Mouse (Mus musculus): ENCODE data around the gene Gm49361. TPM values are rescaled to one million over a fixed set of nuclear protein-coding genes. Genes with fewer than 3 reads are reported as not detected.

Gm49361 gene
- polyA plus RNA-seq, 1 experiment from 2014 or later: not detected

DNA sequence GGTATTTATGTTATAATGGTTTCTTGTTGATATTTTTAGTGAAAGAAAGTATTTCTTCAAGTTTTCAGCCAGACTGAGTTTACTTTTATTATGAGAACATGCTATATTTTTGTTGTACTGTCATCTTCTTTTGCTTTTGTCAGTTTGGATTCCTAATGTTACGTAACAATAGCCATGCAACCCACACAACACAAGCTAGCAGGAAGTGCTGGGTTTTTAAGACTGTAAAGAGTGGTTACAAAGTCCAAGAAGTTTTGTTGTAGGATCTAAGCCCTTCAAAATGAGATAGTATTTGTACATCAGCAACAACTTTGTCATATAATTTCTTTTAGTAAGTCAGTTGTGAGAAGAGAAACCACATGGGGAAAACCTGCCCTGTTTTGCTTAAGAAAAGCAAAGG is 128.2 kb downstream of the Gm49361 start:
- Histone ChIP-seq H3K4me1 (peaks cover 14% of the 10 kb centered on the region), H3K36me3 (peaks cover 9% of the 10 kb centered on the region), H3K27ac (replicated peaks) (no peak overlapping the region), H3K4me2 (no peak overlapping the region), H3K4me3 (no peak overlapping the region), H3K9ac (no peak overlapping the region), H3K27me3 (replicated peaks) (no peaks in the 10 kb centered on the region), H3K9me3 (no peaks in the 10 kb centered on the region)
- no peak for ATAC-seq (ENCODE audit: extremely low read depth, insufficient number of reproducible peaks, low FRiP score, low TSS enrichment)
- WGBS: 98% methylated on average over 1 of the region's 1 CpGs

DNA sequence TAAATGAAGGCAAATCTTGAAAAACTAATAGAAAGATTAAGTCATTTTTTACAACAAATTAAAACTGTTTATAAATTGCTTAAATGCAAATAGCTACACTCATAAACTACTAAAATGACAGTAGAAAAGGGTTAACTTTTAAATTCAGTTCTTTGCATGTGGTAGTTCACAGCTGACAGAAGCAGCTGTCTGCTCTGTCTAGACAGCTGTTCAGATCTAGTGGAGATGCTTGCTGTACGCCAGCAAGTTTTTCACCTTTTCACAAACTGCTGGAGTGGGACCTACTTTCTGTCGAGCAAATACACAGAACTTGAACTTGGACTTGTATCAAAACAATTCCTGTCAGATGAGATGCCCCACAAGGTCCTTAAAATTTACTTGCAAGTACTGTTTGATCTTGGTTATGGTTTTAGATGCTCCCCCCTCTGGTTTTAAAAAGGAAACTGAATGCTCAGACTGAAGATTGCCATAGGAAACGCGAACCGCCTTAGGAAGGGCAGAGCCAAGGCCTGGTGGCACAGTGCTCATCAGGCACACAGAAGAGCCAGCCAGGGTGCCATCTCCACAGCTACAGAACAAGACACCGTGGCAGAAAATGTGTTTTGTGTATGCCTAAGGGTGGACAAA is 129.5 kb downstream of the Gm49361 start:
- H3K4me2 ChIP-seq: no peak overlapping the region
- H3K4me3 ChIP-seq: no peak overlapping the region
- 81% methylated on average over 6 of the region's 6 CpGs for WGBS
- no peaks in the 10 kb centered on the region for H3K27me3 ChIP-seq (replicated peaks)
- H3K9me3 ChIP-seq: no peaks in the 10 kb centered on the region
- peaks cover 9% of the 10 kb centered on the region for H3K36me3 ChIP-seq
- H3K27ac ChIP-seq (replicated peaks): no peak overlapping the region
- H3K9ac ChIP-seq: no peak overlapping the region
- no peak for ATAC-seq (ENCODE audit: extremely low read depth, insufficient number of reproducible peaks, low FRiP score, low TSS enrichment)
- peaks cover 14% of the 10 kb centered on the region for H3K4me1 ChIP-seq

DNA sequence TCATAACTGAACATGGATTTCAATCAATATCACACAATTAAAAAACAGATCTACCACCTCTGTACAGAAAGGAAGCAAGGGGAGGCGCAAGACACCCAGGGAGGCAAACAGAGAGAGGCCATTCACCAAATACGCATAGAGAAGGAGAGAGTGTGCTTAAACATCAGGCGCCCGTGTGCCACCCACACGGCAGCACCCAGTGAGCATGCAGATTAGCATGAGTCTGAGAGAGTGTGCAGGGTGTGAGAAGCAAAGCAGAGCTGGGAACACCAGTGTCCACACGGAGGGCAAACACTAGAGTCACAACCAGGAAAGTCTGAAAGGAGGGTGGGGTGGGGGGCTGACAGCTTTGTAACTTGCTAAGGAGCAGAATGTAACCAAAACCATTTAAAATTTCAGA is 130.1 kb downstream of the Gm49361 start:
- Histone ChIP-seq H3K9me3 (no peaks in the 10 kb centered on the region), H3K4me3 (no peak overlapping the region), H3K9ac (no peak overlapping the region), H3K27me3 (replicated peaks) (no peaks in the 10 kb centered on the region), H3K36me3 (peaks cover 9% of the 10 kb centered on the region), H3K27ac (replicated peaks) (no peak overlapping the region), H3K4me2 (no peak overlapping the region), H3K4me1 (peaks cover 17% of the 10 kb centered on the region)
- WGBS: 85% methylated on average over 6 of the region's 6 CpGs
- no peak for ATAC-seq (ENCODE audit: extremely low read depth, insufficient number of reproducible peaks, low FRiP score, low TSS enrichment)

DNA sequence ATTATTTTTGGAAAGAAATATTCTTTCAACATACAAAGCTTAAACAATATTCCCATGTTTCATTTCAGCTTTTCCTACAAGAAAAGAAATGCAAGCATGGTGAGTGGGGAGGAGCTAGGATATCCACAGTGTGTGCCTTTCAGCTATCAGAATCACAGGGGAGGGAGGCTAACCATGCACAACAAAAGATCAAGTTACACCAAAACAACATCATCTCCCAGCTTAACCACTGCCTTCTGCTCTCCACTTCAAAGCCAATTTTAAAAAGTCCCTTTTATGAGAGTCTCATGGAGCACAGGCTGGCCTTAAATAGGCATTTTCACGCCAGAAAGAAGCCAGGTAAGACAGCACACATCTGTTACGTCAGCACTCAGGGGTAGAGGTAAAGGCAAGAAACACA is 134.9 kb downstream of the Gm49361 start:
- Histone ChIP-seq H3K9ac (no peak overlapping the region), H3K36me3 (peaks cover 13% of the 10 kb centered on the region), H3K4me1 (peaks cover 48% of the 10 kb centered on the region), H3K9me3 (no peaks in the 10 kb centered on the region), H3K27ac (replicated peaks) (no peak overlapping the region), H3K27me3 (replicated peaks) (peaks cover 12% of the 10 kb centered on the region; the same call in 1 of the 2 replicates), H3K4me2 (no peak overlapping the region), H3K4me3 (no peak overlapping the region)
- no peak for ATAC-seq (ENCODE audit: extremely low read depth, insufficient number of reproducible peaks, low FRiP score, low TSS enrichment)
- 73% methylated on average over 2 of the region's 2 CpGs for WGBS

GRCm38 (mm10) chr14:57609816-57610329 is 136.0 kb downstream of the Gm49361 start:
- no peaks in the 10 kb centered on the region for H3K9me3 ChIP-seq
- H3K9ac ChIP-seq: no peak overlapping the region
- ATAC-seq (ENCODE audit: extremely low read depth, insufficient number of reproducible peaks, low FRiP score, low TSS enrichment): no peak
- no peak overlapping the region for H3K4me3 ChIP-seq
- H3K4me2 ChIP-seq: no peak overlapping the region
- no peak overlapping the region for H3K27ac ChIP-seq (replicated peaks)
- 57% methylated on average over 4 of the region's 4 CpGs for WGBS
- peaks cover 17% of the 10 kb centered on the region for H3K36me3 ChIP-seq
- H3K27me3 ChIP-seq (replicated peaks): peaks cover 12% of the 10 kb centered on the region; the same call in 1 of the 2 replicates
- H3K4me1 ChIP-seq: peaks cover 48% of the 10 kb centered on the region

DNA sequence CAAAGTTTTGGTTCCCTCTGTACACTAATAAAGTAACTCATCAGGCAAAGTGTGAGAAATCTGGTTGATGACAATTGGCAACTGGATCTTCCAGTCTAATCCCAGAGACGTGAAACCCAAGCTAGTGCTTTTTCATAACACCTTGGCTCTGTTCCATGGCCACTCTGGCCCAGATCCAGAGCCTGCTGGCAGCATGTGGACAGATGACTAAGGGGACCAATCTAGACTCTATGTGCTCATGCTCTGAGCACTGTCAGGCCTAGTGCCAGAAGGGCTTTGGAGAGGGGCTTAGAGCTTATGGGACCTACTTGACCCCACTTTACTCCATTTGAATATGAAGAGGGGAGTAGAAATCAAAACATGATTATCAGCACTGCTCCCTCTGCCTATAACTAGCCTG is 138.4 kb downstream of the Gm49361 start:
- WGBS: 11% methylated on average over 1 of the region's 1 CpGs
- Histone ChIP-seq H3K4me1 (peaks cover 41% of the 10 kb centered on the region), H3K9me3 (no peaks in the 10 kb centered on the region), H3K27me3 (replicated peaks) (peaks cover 16% of the 10 kb centered on the region), H3K4me3 (no peak overlapping the region), H3K4me2 (peak overlapping the region; percentile 24; the same call in 1 of the 2 replicates), H3K9ac (no peak overlapping the region), H3K27ac (replicated peaks) (peak overlapping the region; percentile 58), H3K36me3 (peaks cover 36% of the 10 kb centered on the region)
- ATAC-seq (ENCODE audit: extremely low read depth, insufficient number of reproducible peaks, low FRiP score, low TSS enrichment): peak; percentile 78; the same call in 1 of the 2 replicates

DNA sequence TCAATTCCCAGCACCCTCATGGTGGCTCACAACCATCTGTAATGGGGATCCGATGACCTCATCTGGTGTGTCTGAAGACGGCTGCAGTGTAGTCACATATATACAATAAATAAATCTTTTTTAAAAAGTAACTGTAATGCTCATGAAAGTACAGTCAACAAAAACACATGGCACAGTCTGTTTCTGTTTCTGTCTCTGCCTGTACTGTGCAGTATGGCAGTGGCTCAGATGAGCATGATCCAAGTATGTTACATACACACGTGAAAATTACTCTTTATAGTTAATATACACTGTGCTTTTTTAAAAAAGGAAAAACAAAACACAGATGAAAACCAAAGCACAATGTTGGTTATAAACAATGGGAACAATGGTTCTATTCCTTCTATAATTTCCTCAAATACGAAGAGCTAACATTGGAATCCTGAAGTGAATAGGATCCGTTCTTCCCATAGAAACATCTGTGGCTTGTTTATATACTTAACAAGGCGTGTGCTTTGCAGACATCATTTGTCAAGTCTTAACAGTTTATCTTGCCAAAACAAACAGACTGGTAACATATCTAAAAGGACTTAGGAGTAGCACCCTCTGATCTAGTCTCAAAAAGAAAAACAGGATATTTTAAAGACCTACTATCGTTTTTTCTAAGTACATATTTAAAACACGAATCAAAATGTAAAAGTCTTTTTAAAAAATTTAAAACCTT is 139.1 kb downstream of the Gm49361 start:
- ATAC-seq (ENCODE audit: extremely low read depth, insufficient number of reproducible peaks, low FRiP score, low TSS enrichment): no peak
- 60% methylated on average over 8 of the region's 8 CpGs for WGBS
- Histone ChIP-seq H3K27me3 (replicated peaks) (peaks cover 16% of the 10 kb centered on the region), H3K4me1 (peaks cover 41% of the 10 kb centered on the region), H3K27ac (replicated peaks) (peak overlapping the region; percentile 38), H3K9ac (no peak overlapping the region), H3K9me3 (no peaks in the 10 kb centered on the region), H3K4me2 (no peak overlapping the region), H3K4me3 (no peak overlapping the region), H3K36me3 (peaks cover 42% of the 10 kb centered on the region)

- no peak overlapping the region for H3K4me3 ChIP-seq
- H3K4me1 ChIP-seq: no peaks in the 10 kb centered on the region
- no peak overlapping the region for H3K27ac ChIP-seq (replicated peaks)
- 95% methylated on average over 5 of the region's 5 CpGs for WGBS
- H3K36me3 ChIP-seq: peaks cover 86% of the 10 kb centered on the region
- no peak overlapping the region for H3K9ac ChIP-seq
- H3K9me3 ChIP-seq: no peaks in the 10 kb centered on the region
- H3K4me2 ChIP-seq: no peak overlapping the region
- no peak for ATAC-seq (ENCODE audit: extremely low read depth, insufficient number of reproducible peaks, low FRiP score, low TSS enrichment)
- H3K27me3 ChIP-seq (replicated peaks): no peaks in the 10 kb centered on the region
Measured at GRCm38 (mm10) chr14:57593279-57593678, 152.6 kb downstream of the Gm49361 start.

Other genes with a start within 250 kb of the Gm49361 start
- gene Il17d, start 221.3 kb downstream of the Gm49361 start, polyA plus RNA-seq (2015; fragmentation: Nextera tagmentation; extraction: Ambion mirVana): 1.1 and 1.5 TPM in 2 replicates
- 62.2 and 71.4 TPM in 2 replicates for gene Eef1akmt1, start 174.5 kb downstream of the Gm49361 start, polyA plus RNA-seq (2015; fragmentation: Nextera tagmentation; extraction: Ambion mirVana)
- gene Xpo4, start 80.7 kb downstream of the Gm49361 start, polyA plus RNA-seq (2015; fragmentation: Nextera tagmentation; extraction: Ambion mirVana): 12.0 TPM in 2 replicates
- gene Lats2, start 12.3 kb upstream of the Gm49361 start, polyA plus RNA-seq (2015; fragmentation: Nextera tagmentation; extraction: Ambion mirVana): 21.2 and 21.7 TPM in 2 replicates
- 15.7 and 17.3 TPM in 2 replicates for gene Sap18, start 52.1 kb upstream of the Gm49361 start, polyA plus RNA-seq (2015; fragmentation: Nextera tagmentation; extraction: Ambion mirVana)
- 26.9 and 27.0 TPM in 2 replicates for gene Ska3, start 80.1 kb upstream of the Gm49361 start, polyA plus RNA-seq (2015; fragmentation: Nextera tagmentation; extraction: Ambion mirVana)
- 123 and 135 TPM in 2 replicates for gene Mrpl57, start 80.1 kb upstream of the Gm49361 start, polyA plus RNA-seq (2015; fragmentation: Nextera tagmentation; extraction: Ambion mirVana)
- gene Zdhhc20, start 144.2 kb upstream of the Gm49361 start, polyA plus RNA-seq (2015; fragmentation: Nextera tagmentation; extraction: Ambion mirVana): 41.1 and 42.4 TPM in 2 replicates